Mouse (Mus musculus): ENCODE measurements around the gene Tmem108.
A peak's percentile ranks its signal among the peaks of the same experiment; 100 is the strongest.

Tmem108 gene

DNA sequence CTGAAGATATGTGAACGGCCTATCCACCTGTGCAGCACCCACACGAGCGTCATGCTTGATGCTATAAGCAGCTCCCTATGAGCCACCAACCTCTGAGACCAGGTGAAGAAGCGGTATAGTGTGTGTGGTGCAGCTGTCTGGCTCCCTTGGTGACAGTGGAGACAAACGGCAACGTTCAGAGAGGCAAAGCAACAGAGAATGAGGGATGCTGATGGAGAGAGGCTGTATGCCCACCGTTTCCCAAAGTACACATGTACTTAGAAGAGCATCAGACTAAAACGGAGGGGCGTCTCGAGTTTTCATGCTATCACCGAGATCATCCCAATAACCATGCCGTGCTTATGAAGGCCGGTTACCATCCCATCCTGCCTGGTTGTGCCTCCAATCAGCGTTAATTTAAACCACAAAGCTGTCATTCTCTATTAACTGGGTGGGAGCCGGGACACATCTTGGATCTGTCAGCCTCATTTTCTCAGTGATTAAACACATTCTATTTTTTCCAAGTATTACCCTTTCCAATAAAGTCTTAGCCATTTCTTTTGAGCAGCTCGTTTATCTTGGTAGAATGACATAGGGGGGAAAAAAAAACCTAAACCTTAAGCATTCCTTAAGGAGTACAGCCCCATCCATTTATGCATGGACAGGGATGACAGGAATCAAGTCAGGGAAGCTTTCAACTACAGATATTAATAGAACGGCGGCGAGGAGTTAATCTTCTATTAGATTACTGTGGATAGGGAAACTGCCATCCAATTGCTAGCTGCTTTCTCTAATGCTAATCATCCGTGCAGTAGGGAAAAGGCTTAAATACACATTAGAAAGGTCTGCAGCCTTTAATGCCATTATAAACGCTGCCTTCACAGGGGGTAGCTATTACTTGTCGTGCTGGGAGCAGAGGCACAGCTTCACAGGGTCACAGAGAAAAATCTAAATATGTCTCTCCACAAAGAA lies 214.7 kb downstream of the Tmem108 start:
- DNase-seq (ENCODE audit: low spot score) = no peak

DNA sequence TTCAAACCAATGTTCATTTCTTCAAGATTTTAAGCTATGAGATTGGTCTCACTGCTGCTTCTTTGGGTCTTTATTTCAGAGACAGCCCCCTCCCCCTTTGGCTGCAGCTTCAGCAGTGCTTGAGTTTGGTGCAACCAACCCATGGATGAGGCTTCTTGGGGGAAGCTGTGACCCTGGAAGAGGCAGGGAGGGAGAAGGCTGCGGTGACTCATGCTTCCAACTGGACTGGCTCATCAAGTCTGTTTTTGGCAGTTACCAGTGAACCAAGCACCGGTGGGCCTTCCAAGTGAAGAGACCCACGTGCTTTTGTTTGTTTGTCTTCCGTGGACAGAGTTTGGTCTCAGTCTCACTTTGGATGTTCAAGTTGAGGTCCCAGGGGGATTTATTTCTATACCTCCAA lies 215.9 kb downstream of the Tmem108 start:
- no peak for DNase-seq (ENCODE audit: low spot score)

DNA sequence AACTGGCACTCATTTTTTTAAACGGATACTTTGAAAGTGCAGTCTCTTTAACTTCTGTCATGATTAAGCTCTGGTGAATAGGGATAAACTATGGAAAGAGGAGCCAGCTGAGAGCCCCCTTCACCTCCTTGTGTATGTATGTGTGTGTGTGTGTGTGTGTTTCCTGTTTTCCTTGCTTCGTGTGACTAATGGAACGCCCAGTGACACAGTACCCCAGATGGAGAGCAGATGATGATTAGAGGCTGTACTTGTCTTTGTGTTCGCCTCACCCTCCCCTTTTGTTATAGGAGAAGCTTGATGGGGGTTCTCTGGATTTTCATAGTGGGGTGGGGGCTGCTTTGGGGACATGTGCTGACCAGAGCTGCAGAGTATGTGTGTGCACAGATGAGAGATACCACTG lies 216.4 kb downstream of the Tmem108 start:
- DNase-seq (ENCODE audit: low spot score) = no peak

DNA sequence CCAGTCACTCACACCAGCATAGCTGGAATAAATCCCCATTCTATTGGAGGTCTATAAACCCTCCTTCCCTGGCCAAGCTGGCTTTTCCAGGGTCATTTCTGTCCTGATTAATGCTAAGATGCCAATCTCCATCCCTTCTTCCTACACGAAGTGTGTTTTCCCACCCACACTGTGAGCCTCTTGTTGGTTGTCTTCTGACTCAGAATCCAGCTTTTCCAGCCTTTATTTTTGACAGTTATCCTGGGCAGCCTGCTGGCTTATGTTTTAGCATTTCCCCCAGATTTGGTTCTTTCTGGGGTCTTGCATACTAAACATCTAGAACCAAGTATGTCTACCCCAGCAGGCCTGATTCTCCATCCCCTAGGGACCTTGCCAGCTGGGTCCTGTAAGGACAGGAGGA lies 217.0 kb downstream of the Tmem108 start:
- DNase-seq (ENCODE audit: low spot score) = no peak

DNA sequence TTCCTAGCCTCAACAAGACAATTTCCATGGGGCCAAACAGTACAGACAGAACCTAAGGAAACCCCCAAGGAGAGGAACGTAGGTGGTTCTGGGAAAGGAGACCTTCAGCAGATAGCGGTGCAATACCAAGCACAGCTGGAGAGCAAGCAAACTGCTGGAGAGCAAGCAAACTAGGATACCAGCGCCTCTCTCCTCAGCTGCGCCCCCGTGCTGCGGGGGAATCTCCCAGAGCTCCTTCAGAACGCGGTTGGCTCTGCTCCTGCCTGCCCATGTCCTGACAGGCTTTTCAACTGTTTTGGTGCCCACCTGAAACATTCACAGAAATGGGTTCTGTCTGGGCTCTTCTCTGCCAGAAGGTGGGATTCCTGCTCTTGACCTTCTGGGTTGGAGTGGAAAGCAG lies 221.1 kb downstream of the Tmem108 start:
- DNase-seq (ENCODE audit: low spot score) = no peak

DNA sequence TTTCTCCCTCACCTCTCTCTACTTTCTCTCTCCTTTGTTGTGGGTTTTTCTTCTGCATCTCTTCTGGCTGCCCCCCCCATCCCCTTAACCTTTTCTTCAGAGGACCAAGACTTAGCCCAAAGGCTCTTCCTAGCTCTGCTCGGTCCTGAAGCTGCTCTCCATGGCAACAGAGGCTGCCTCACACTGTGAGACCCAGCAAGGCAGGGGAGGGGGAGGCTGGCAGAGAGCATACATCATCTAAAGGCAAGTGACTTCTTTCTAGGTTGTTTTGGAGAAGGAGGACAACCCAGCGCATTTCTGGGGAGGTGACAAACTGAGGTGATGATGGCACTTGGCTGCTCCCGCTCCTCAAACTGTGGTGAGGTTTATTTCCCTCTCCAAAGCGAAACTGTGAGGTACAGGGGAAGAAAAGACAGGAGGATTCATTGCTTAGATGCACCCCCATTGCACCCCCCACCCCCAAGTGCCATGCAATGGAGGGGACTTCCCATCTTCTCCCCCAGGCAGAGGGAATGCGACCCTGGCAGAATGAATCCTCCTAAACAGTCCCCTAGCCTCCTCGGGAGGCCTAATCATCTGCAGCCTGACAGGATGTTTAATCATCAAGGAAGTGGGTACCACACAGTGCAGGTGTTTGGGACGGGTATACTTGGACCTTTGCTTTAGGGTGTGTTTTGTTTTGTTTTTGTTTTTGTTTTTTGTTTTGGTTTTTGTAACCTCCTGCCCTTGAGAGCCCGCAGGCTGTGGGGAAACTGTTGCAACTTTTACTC lies 223.4 kb downstream of the Tmem108 start:
- DNase-seq (ENCODE audit: low spot score) = no peak

DNA sequence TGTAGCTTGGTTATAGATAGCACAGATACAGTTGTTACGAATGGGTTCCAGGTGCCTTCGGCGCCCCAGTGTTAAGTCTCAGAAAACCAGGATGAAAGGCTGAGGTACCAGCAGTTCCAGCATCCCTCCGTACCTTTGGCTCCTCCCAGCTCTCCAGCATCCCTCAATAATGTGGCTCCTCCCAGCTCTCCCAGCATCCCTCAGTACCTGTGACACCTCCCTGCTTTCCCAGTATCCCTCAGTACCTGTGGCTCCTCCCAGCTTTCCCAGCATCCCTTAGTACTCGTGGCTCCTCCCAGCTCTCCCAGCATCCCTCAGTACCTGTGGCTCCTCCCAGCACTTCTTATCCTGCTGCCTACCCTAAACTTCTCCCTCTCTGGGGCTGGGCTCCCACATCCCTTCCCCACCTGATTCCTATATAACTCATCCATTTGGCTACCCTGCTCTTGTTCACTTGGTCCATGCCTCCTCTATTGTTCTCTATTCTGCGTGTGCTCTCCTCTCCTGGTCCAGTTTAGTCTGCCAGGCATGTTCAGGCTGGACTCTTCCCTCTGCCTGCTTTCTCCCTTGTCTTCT lies 225.5 kb downstream of the Tmem108 start:
- no peak for DNase-seq (ENCODE audit: low spot score)

DNA sequence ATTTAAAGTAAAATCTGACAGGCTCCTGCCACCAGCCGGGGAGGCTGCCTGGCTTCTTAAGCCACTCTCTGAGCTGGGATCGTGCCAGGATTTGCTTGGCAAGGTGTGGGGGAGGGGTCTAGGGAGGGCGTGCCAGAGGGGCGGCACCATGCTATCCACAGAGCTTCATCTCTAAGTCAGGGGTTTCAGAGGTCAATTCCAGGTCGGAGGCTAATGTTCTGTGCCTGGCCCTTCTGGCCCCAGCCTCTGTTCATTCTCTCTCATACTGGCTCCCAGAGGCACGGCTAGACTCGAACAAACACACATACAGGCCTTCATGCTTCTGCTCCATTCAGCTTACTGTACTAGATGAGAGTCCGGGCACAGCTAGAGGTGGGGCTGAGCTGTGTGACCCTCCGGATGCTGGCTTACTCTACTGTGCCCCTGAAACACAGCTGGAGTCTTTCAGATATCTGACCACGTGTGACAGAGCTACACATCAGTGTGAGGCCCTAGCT lies 236.5 kb downstream of the Tmem108 start:
- no peak for DNase-seq (ENCODE audit: low spot score)

DNA sequence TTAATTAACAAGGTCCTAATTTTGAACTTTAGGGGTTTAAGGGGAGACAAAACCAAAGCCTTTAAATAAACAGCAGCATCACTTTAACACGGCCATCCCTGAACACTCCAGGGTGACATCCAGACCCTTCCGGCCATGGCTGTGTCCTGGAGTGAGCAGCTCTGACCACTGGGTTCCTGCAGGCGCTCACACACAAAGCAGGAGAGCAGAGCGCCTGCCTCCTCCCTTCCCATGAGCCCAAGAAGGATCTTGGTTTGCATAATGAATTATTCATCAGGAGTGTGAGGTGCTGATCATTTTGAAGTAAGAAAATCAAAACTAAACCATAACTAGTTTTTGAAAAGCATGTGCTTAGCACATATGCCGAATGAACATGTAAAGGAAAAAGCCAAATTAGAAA lies 237.0 kb downstream of the Tmem108 start:
- DNase-seq (ENCODE audit: low spot score) = no peak

DNA sequence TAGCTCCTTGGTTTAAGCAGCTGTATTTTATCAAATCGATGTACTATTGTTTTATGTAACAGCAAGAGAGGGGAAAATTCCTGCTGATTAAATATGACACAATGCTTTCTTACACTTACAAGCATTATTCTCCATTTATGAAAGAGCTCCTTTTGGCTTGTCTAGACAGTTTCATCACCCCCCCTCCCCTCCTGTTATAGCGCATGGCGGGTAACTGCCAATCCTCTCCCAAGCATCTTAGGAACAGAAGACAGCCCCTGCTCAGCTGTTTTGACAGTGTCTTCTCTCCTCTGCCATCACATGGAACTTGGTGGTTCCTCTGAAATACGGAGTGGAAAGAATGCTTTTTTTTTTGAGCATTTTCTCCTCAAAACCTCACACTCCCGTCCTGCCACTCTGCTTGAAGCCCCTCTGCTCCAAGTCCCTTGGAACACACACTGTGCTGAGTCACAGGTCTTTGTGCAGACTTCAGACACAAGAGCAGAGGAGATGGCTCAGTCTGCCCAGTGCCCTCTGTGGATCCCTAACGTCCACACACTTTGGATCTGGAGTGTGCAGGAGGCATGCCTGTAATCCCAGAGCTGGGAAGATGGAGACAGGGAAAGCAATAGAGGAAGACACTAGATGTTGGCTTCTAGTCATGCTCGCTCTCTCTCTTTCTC lies 237.8 kb downstream of the Tmem108 start:
- no peak for DNase-seq (ENCODE audit: low spot score)

DNA sequence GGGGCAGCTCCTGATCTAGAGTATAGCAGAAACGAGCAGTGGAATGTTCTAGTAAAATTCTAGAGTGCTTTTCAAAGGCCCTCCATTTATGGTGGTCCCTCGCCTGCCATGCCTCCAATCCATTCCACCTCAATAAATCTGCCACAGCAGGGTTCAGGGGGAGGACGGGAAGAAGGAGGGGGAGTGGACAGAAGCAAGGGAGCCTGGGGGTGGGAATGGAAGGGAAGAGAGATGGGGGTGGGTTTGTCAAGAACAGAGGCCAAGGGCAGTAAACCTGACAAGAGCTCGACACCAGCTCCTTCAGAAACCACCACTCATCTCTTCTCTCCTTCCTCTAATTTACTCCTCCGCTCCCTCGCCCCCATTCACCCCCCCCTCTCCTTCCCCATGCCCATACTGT lies 238.6 kb downstream of the Tmem108 start:
- DNase-seq (ENCODE audit: low spot score) = no peak

DNA sequence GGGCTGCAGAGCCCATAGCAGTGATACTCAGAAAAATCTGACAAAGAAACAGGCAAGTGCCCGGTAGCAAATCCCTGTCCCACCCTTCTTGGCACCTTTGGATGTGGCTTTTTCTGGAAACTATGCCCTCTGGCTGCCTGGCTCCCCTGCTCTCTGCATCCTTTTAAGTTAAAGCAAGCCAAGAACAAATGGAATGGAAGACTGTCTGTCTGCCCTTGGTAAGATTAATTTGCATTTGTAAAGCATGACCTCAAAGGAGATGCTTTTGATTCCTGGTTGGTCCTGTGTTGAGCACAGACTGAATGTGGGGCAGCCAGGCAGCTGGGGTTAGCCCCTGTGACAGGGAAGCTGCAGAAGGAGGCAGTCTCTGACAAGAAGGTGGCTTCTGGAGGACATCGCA lies 247.8 kb downstream of the Tmem108 start:
- no peak for DNase-seq (ENCODE audit: low spot score)

DNA sequence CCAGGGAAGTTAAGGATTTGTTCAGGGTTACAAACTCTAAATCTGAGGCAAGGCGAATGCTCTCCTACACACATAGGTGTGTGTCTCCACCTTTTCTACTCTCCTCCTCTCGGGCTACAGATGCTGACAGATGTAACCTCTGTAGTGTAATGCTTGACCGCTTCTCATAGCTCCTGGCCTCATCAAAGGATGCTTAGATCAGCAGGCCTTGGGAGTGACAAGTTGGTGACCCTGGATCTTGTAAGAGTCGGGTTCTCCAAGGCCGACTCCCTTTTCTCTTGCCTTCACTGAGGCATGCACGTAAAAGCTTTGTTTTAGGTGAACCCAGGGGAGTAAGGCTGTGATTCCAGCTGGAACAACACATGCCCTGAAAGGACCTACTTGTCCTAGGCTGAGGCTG lies 249.4 kb downstream of the Tmem108 start:
- DNase-seq (ENCODE audit: low spot score) = no peak

DNA sequence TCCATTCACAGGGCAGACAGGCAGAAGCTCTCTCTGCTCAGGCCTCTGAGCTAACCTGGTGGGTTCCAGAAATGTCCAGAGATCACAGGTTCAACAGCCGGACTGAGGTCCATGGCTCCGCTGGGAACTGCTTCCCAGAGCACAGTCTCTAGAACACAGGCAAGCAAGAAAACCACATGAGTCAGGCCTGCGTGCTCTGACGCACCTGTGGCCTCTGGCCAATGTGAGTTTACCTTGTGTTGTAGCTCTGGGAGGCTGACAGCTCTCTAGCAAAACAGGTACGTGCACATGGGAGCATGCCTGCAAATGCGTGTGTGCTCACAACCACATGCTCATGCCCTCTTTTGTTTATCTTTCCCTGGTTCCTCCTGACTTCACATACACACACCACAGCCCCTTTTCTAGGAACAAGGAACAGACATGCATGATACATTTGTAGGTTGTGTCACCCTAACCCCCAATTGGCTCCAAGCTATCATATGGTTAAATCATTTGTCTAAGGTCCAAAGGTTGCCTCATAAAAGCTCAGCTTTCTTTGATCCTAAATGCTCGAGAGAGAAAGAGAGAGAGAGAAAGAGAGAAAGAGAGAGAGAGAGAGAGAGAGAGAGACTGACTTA lies 254.6 kb downstream of the Tmem108 start:
- DNase-seq (ENCODE audit: low spot score) = no peak

DNA sequence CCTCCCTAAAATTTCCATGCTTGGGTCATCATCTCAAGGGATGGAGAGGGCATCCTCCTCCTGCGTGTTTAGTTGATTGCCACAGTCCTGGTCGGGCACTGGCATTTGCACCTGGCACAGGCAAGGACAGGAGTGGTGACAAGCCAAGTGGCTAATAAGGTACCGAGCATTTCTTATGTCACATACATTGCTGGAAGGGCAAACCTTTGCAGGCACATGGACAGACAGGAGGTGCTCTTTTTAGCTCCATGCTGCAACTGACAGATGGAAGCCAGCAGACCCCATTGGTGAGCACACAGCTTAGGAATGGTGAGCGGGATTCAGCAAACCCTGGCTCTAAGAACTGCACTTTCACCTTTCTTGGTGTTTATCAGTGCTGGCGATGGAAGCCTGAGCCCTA lies 256.6 kb downstream of the Tmem108 start:
- DNase-seq (ENCODE audit: low spot score) = no peak

DNA sequence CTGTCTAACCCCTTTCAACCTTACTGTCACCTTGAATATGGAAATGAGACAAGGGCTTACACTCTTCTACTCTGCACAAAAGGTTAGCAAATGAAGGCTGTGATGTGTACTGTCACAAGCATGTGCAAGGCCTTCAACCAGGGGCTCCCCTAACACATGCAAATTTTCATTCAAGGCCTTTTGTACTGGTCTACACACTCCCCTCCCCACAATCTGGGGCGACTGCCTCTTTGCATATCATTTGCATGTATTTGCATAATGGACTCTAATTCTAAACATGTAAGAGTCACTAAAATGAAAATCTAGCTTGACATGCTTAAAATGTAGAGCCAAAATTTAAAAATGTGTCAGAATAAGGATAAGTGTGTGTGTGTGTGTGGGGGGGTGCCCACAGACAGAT lies 257.0 kb downstream of the Tmem108 start:
- DNase-seq (ENCODE audit: low spot score) = no peak

DNA sequence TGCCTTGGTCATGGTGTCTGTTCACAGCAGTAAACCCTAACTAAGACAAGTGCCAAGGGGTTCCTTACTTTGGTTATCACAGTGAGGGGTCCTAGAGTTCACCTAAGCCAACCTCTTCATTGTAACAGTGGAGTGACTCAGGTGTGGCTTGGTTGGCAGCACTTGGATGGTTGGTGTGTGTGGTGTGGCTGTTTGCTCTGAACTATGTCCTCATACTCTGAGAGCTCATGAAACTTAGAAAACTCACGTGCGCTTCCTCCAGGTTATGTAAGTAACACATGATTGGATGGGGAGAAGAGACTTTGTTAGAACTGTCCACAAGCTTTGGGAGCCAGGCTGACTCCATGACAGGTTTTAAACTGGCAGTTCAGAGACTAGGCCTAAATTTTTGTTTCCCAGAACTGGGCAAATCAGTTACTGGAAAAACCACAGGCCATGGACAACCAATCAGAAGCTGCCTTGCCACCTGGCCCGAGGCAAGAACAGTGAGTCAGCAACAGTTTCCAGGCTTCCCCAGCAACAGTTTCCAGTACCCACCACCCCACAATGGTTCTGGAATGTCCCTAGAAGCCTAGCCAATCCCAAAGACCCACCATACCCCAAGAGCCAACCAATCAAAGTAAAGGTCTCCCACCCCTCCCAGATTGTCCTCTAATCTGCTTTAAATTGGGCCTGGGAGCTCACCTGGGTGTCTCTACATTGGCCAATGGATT lies 257.9 kb downstream of the Tmem108 start:
- DNase-seq (ENCODE audit: low spot score) = no peak

DNA sequence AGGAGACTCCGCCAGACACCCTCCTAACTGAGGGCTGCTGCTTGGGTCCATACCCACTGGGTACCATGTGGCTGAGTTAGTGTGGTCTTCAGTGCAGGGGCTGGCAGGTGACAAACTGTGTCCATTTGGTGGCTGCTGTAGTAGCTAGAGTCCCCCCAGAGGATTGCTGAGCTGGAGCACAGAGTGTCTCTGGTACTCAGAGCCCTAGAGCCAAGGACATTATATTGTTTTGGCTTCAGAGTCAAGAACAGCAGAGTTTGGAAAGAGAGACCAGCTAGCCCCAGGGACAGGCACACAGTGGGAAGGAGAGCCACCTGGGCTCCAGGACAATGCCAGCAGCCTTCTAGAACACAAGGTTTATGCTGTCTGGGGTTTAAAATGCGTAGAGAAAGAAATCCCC lies 259.0 kb downstream of the Tmem108 start:
- no peak for DNase-seq (ENCODE audit: low spot score)

DNA sequence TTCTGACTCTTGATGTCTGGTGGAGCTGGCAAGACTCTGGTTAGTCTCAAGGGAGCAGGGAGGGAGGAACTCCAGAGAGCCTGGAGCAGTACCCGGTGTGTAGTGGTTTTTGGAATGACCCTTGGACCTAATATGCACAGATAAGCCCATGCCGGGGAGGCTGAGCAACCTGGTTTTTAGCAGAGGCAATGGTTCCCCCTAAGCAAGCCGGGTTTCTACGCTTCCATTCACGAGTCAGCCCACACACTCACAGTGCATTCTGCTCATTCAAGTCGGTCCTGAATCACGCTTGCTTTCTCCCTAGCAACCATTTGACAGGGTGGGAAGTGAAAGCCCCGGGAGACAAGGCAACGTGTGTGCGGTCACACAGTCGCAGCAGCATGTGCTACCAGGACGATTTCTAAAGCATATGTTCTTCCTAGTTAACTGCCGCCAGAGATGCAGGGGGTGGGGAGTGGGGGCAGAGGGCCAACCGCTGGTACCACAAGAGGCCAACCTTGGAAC lies 259.7 kb downstream of the Tmem108 start:
- peak; percentile 67 for DNase-seq (ENCODE audit: low spot score)

DNA sequence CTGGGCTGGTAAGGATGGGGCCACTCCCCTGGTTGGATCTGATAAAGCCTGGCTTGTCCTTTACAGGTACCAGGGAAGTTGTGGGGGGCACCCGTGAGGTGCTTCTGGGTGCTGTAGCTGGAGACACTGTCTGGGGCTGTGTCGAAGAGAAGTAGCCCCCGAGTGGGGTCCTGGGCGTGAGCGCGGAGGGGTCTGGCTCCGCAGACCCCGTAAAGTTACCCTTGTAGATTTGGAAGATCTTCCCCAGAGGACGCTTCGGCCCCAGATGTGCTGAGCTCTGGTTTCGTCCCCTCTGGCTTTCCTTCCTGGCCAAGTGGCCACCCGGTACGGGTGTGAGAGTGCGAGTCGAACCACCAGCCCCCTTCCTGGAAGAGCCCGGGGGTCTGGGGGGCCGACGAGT lies 262.3 kb downstream of the Tmem108 start:
- no peak for DNase-seq (ENCODE audit: low spot score)

DNA sequence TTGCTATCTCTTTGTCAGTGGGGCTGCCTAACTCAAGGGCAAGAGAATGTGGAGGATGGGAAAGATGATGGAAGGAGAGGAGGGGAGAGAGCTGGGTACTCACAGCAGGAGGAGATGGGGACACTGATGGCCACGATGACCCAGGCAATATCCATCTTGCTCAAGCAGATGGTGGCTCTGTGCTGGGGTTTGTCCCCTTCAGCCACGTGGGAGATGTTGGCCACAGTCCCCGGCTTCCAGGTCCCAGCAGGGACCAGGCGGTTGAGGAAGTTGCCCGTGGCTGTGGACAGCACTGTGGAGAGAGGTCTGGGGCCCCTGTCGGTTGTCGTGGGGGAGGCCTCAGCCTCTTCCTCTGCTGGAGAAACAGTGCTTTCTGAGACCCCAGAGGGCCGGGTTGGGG lies 262.9 kb downstream of the Tmem108 start:
- no peak for DNase-seq (ENCODE audit: low spot score)
